In the genomic region with DNA sequence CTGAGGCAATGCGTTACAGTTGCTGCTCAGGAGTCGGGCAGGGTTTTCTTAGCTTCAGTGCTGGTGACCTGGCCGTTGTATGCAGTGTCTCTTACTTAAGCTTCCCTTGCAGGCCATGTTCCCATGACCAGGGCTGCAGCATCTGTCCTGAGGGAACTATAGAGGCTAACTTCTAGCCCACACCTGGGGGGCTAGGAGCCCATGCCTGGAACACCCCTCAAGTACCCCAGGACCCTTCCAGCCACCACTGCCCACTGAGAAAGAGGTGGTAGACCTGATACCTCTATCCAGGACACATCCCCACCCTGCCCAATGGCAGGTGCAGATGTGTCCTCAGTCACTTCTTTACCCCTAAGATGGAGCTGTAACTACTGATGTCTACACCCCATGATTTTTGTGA, we compare ENCODE assay signal across 8 mouse cellular contexts. TPM values are rescaled to one million over a fixed set of nuclear protein-coding genes. Genes with fewer than 3 reads are reported as not detected.
DNase-seq lines count a peak whose midpoint lies in the region; ATAC-seq and TF ChIP-seq lines count a peak whose summit lies in the region.

No protein-coding gene starts in this region.

- H3K79me2 ChIP-seq in MEL (ENCODE audit: control insufficient read depth, insufficient read depth, low read length, poor library complexity) (peaks cover 41% of the 10 kb centered on the region), macrophage (ENCODE audit: inconsistent target) (peaks cover 50% of the 10 kb centered on the region)

- no peaks in the 10 kb centered on the region for H3K27me3 ChIP-seq in heart, embryonic 13.5 days (replicated peaks)
- H3K27me3 ChIP-seq in MEL (ENCODE audit: control insufficient read depth in 1 of 2, insufficient read depth in 2 of 2, low read length in 2 of 2), result no peaks in the 10 kb centered on the region
- peaks cover 12% of the 10 kb centered on the region; the same call in 1 of the 2 replicates for H3K27me3 ChIP-seq in hindbrain, embryonic 10.5 days (ENCODE audit: insufficient read depth, poor library complexity, severe bottlenecking)

- no peak for TF ChIP-seq RAD21 in MEL (IDR thresholded peaks at IDR 0.05; ENCODE audit: low read depth, low read length)

- no peaks in the 10 kb centered on the region for H3K36me3 ChIP-seq in heart, embryonic 13.5 days
- peaks cover 0 to 44% of the 10 kb centered on the region in 2 experiments; a peak in 2 of 4 replicates for H3K36me3 ChIP-seq in MEL (ENCODE audit: control insufficient read depth in 1 of 2, insufficient read depth in 2 of 2, low read length in 2 of 2)
- no peaks in the 10 kb centered on the region for H3K36me3 ChIP-seq in hindbrain, embryonic 10.5 days
- H3K36me3 ChIP-seq in macrophage (ENCODE audit: inconsistent target), result no peaks in the 10 kb centered on the region

- H3K9me3 ChIP-seq in heart, embryonic 13.5 days, result no peaks in the 10 kb centered on the region
- H3K9me3 ChIP-seq in MEL (replicated peaks; ENCODE audit: insufficient read depth, low read length), result no peaks in the 10 kb centered on the region
- H3K9me3 ChIP-seq in hindbrain, embryonic 10.5 days, result no peaks in the 10 kb centered on the region

- H3K4me1 ChIP-seq in heart, embryonic 13.5 days, result peaks cover 49% of the 10 kb centered on the region
- H3K4me1 ChIP-seq in MEL (ENCODE audit: control insufficient read depth in 1 of 2, insufficient read depth in 2 of 2, low read length in 2 of 2), result peaks cover 15 to 65% of the 10 kb centered on the region in 2 experiments
- peaks cover 52% of the 10 kb centered on the region for H3K4me1 ChIP-seq in hindbrain, embryonic 10.5 days (replicated peaks)

- TF ChIP-seq POLR2A in MEL (IDR thresholded peaks at IDR 0.05; ENCODE audit: control insufficient read depth in 1 of 2, insufficient read depth in 1 of 2, low read depth in 1 of 2, low read length in 2 of 2, poor library complexity in 1 of 2), result 0 out of 4 replicates have a peak, but pooled peaks of 1 of the 2 experiments have one; percentile 9

- ATAC-seq in heart, embryonic 13.5 days (ENCODE audit: extremely low read depth, insufficient number of reproducible peaks, low FRiP score, low TSS enrichment), result no peak

- whole genome bisulfite sequencing in heart, embryonic 13.5 days, result 22% methylated on average over 3 of the region's 3 CpGs
- WGBS in hindbrain, embryonic 10.5 days, result 27% methylated on average over 3 of the region's 3 CpGs
- 2% methylated on average over 3 of the region's 3 CpGs for WGBS in macrophage (ENCODE audit: missing documents)

- H3K4me2 ChIP-seq in heart, embryonic 13.5 days, result peak overlapping the region; percentile 91

- peak overlapping the region; percentile 98 for H3K27ac ChIP-seq in heart, embryonic 13.5 days (replicated peaks)
- peak overlapping the region; percentile 90 for H3K27ac ChIP-seq in MEL (ENCODE audit: control insufficient read depth, low read depth, low read length)
- peak overlapping the region; percentile 91 for H3K27ac ChIP-seq in hindbrain, embryonic 10.5 days
- H3K27ac ChIP-seq in macrophage, result peak overlapping the region; percentile 76

- peak overlapping the region; percentile 96 for H3K4me3 ChIP-seq in heart, embryonic 13.5 days
- H3K4me3 ChIP-seq in MEL (ENCODE audit: control insufficient read depth in 1 of 2, insufficient read depth in 1 of 2, low read depth in 2 of 2, low read length in 2 of 2) (peak overlapping the region; percentile 68 to 72), macrophage (ENCODE audit: inconsistent target) (peak overlapping the region; percentile 84)
- peak overlapping the region; percentile 73 for H3K4me3 ChIP-seq in hindbrain, embryonic 10.5 days

- peak overlapping the region; percentile 97 for H3K9ac ChIP-seq in heart, embryonic 13.5 days
- peak overlapping the region; percentile 78 for H3K9ac ChIP-seq in MEL (ENCODE audit: control insufficient read depth, low read depth, low read length, poor library complexity, severe bottlenecking)

- no peak for TF ChIP-seq EP300 in MEL (IDR thresholded peaks at IDR 0.05; ENCODE audit: low read depth in 1 of 2, low read length in 2 of 2)

- no peak for DNase-seq in heart, adult 8-10 months (ENCODE audit: low spot score)
- no peak for DNase-seq in MEL (ENCODE audit: low read depth, low spot score)
- no peak for DNase-seq in hindbrain, embryonic 10.5 days (ENCODE audit: low spot score)
- no peak for DNase-seq in layer of hippocampus, adult 9-10 months (ENCODE audit: low spot score)
- no peak for DNase-seq in adrenal gland, postnatal 36 days
- DNase-seq in kidney, adult 8-10 months, result no peak

- no peak for TF ChIP-seq CTCF in MEL (IDR thresholded peaks at IDR 0.05 in 2 of 3, conservative IDR thresholded peaks at IDR 0.05 in 1 of 3; ENCODE audit: control insufficient read depth in 1 of 3, insufficient read depth in 1 of 3, low read depth in 2 of 3, low read length in 3 of 3, poor library complexity in 1 of 3, severe bottlenecking in 1 of 3)

TF ChIP-seq in MEL, 35 proteins besides CTCF, POLR2A, EP300 and RAD21:
- no peak for TF ChIP-seq GABPA (IDR thresholded peaks at IDR 0.05; ENCODE audit: low read depth, low read length)
- no peak for TF ChIP-seq POLR2AphosphoS5 (IDR thresholded peaks at IDR 0.05; ENCODE audit: borderline replicate concordance, low read depth, low read length)
- no peak for TF ChIP-seq RCOR1 (IDR thresholded peaks at IDR 0.05; ENCODE audit: low read depth, low read length)
- TF ChIP-seq KAT2A (conservative IDR thresholded peaks at IDR 0.05; ENCODE audit: low read depth, low read length), result no peak
- no peak for TF ChIP-seq ZMIZ1 (IDR thresholded peaks at IDR 0.05; ENCODE audit: low read depth, low read length)
- no peak for TF ChIP-seq MYB (IDR thresholded peaks at IDR 0.05; ENCODE audit: low read depth, low read length)
- no peak for TF ChIP-seq HCFC1 (IDR thresholded peaks at IDR 0.05; ENCODE audit: low read depth, low read length)
- no peak for TF ChIP-seq BHLHE40 (IDR thresholded peaks at IDR 0.05; ENCODE audit: borderline replicate concordance, low read depth, low read length)
- TF ChIP-seq ETS1 (IDR thresholded peaks at IDR 0.05; ENCODE audit: low read depth, low read length), result no peak
- no peak for TF ChIP-seq UBTF (IDR thresholded peaks at IDR 0.05; ENCODE audit: borderline replicate concordance, insufficient read depth, low read depth, low read length)
- no peak for TF ChIP-seq POLR2AphosphoS2 (IDR thresholded peaks at IDR 0.05; ENCODE audit: low read length)
- TF ChIP-seq E2F4 (IDR thresholded peaks at IDR 0.05; ENCODE audit: borderline replicate concordance, low read depth, low read length), result no peak
- TF ChIP-seq SMC3 (IDR thresholded peaks at IDR 0.05; ENCODE audit: low read depth, low read length), result no peak

RNA-seq across cellular contexts. Expression of a gene that starts 38.7 kb away (rescaled TPM):
- 163 and 170 TPM in 2 replicates for polyA plus RNA-seq in heart, embryonic 13.5 days (2015; fragmentation: Nextera tagmentation; extraction: Ambion mirVana)
- total RNA-seq in heart, adult 8-10 months (2022), result 100 to 1,000 TPM in 3 of 4 experiments, 10 to 100 TPM in 1; 87.3 to 137 (median 106) TPM
- total RNA-seq in MEL (2012; rRNA removed), result 441 and 515 TPM in 2 replicates
- 100 to 1,000 TPM; 192 to 740 TPM for polyA plus RNA-seq in MEL (2012; ENCODE audit: insufficient read depth in 1 of 2, insufficient read length in 2 of 2, low read depth in 1 of 2, low replicate concordance in 2 of 2, missing spikeins in 1 of 2)
- polyA plus RNA-seq in hindbrain, embryonic 10.5 days (2016; fragmentation: Nextera tagmentation; extraction: Ambion mirVana), result 30.0 and 34.0 TPM in 2 replicates
- 100 to 1,000 TPM in 5 of 26 experiments, 10 to 100 TPM in 21; 33.0 to 231 (median 68.5) TPM for total RNA-seq in macrophage (2018; cell fraction: chromatin; rRNA removed)
- total RNA-seq in macrophage (2018; cell fraction: cytosol; rRNA removed), result 100 to 1,000 TPM in 10 of 26 experiments, 10 to 100 TPM in 16; 40.9 to 149 (median 85.6) TPM
- total RNA-seq in macrophage (2018; cell fraction: nucleus; rRNA removed), result 100 to 1,000 TPM in 12 of 26 experiments, 10 to 100 TPM in 14; 28.4 to 169 (median 95.4) TPM
- 41.4 to 62.1 TPM (median 46.7 TPM) in 3 replicates for polyA plus RNA-seq in macrophage (2018)
- 10 to 100 TPM; 25.3 to 25.9 TPM for total RNA-seq in adrenal gland, postnatal 36 days (2021)
